Mouse (Mus musculus): ENCODE results near the gene Ubqln5.

Gene Ubqln5

DNA sequence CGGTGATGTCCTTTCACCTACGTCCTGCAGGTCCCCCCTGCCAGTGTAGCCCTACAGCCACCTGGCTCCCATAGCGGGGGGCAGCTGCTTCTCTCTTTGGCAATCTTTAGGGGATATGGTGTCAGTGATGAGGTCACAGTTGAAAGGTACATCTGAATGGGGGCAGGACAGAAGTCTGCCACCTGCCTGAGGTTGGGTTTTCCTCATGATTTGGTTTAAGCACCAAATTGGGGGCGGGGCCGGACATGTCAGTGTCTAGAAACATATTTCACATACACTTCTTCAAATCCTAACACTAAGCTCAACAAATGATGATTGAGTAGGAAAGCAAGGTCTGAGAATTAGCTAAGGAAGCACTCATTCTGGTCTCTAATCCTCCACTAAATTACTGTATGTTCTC is at the start of gene Ubqln5:
TSS of gene Ubqln5 (minus strand) at position 101 of the 400 bp plus-strand sequence.
- no peak for DNase-seq (ENCODE audit: extremely low read depth, low read depth, low spot score)

DNA sequence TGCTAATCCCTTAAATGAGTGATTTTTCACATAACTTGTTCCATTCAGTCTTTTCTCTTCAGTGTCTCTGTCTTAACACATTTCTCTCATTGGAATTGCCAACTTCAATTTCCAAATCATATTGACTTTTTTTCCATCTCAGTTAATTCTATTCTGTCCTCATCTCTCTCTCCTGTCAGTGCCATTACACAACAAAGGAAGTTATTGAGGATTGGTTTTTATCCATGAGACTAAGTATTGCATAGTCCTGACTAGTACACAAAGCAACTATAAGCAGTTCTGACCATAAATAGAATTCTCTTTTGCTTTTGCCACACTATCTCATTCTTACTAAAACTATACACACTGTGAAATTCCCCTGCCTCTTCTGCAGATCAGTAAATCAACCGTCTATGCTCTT is 49.4 kb upstream of the Ubqln5 start:
- DNase-seq (ENCODE audit: extremely low read depth, low read depth, low spot score): no peak

DNA sequence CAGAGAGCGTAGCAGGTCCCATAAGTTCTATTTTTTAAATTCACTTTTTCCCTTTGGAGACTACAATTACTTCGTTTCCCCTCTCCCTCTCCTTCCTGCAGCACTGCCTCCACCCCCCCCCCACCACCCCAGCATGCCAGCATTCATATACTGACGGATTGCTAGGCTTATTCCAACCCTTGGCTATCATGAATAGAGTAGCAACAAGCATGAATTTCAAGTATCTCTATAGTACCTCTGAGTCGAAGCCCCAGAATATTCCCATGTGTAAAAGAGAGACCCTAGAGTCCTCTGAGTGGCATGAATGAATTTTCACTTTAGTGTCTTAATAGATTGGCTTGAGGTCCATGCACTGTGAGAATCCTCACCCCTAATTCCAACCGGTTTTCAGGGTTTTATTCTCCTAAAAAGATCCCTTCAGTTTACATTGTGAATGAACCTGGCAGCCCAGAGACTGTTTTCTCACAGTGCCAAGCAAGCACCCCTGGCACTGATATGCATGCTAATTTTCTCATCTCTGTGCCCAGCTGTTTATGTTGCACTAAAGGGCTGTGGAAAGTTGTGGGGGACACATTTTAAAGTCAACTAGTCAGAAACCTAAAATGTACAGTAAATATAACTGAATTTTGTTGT is 48.9 kb upstream of the Ubqln5 start:
- DNase-seq (ENCODE audit: extremely low read depth, low read depth, low spot score): no peak

DNA sequence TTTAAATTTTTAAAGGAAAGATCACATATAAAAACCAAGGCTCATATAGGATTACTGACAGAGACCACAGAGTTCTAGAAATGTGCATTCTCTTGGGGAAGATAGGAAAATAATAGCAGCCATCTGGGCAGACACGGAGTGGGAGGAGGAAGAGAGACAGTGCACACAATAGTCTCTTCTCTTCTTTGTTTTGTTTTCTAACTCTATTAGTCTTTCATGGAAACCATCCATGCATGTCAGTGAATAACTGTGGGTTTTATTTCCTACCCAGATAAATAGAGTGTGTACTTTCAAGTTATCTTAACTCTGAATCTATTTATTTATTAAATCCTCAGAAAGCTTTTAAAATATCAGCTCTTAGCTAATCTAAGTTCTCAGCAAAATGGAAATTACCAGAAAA is 45.5 kb upstream of the Ubqln5 start:
- no peak for DNase-seq (ENCODE audit: extremely low read depth, low read depth, low spot score)

DNA sequence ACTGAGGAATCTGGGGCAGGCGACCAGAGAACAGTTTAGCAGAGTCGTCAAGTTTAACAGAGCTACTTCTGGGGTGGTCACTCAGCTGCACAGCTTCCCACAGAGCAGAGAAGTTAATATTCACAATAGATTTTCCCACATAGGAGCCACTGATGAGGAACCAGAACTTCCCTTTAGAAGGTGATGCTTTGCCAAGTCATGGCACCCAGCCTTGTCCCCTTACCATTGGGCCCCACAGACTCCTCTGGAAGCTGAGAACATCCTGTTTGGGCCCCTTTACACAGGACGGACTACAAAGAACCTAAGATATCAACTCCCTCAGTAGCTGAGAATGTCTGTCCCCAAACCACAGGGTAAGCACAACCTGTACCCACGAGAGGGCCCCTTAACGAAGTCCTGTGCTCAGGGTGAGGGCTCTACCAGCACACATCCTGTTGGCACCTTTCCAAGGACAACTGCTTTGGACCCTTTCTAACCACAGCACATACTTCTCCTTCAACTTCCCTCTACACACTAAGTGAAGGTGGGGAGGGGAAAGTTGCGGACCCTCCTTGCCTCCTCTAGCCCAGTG is 40.1 kb upstream of the Ubqln5 start:
- DNase-seq (ENCODE audit: extremely low read depth, low read depth, low spot score): no peak

DNA sequence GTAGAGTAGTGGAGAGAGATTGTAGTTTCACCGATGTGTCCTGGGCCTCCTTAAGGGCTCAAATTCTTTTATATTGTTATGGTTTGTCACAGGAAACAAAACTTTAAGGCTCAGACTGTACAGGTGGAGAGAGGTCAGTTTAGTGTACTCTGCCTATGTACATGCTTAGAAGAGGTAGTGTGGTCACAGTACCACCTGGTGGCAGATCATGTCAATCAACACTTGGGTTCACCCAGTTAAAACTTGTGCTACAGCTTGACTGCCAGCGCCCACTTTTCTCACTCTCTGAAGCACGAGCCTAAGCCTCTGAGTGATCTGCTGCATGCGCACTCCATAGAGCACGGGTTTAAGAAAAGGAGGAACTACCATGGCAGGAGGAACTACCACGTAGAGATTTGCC is 37.5 kb upstream of the Ubqln5 start:
- DNase-seq (ENCODE audit: extremely low read depth, low read depth, low spot score): no peak

DNA sequence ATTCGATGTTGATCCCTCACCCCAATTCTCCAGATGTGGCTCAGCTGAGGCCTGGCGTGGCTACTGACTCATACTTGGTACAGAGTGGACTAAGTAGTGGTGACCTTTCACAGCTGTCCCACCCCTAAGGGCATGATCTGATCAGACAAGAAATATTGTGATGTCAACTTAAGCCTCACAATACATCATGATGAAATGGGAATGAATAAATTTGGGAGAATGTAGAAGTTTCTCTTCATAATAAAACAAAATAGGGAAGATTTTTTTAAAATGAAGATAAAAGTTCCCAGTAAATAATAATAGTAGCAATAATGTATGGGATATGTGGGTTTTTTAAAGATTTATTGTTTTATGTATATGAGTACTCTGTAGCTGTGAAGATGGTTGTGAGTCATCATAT is 20.8 kb upstream of the Ubqln5 start, which contains the start of gene Ubqlnl:
TSS of gene Ubqlnl (minus strand) at position 101 of the 400 bp plus-strand sequence.
- DNase-seq (ENCODE audit: extremely low read depth, low read depth, low spot score): no peak

DNA sequence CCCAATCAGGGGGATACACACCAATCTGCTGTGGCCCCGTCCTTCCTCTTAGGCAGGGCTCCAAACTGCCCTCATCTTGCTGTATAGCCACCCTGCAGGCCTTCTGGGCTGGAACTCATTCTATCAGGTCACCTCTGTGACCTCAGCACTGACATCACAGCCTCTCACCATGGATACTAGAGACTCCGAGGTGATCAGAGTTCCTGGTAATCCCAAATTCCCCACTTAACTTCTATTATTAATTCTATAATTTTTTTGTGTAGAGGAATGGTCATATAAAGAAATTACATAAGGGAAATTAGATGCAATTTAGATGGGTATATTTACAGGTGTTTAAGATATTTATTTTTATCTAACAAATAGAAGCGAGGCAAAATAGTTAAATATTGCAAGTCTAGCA is 13.6 kb upstream of the Ubqln5 start, which contains the start of gene Ubqln3:
TSS of gene Ubqln3 (minus strand) at position 101 of the 400 bp plus-strand sequence.
- DNase-seq (ENCODE audit: extremely low read depth, low read depth, low spot score): no peak

DNA sequence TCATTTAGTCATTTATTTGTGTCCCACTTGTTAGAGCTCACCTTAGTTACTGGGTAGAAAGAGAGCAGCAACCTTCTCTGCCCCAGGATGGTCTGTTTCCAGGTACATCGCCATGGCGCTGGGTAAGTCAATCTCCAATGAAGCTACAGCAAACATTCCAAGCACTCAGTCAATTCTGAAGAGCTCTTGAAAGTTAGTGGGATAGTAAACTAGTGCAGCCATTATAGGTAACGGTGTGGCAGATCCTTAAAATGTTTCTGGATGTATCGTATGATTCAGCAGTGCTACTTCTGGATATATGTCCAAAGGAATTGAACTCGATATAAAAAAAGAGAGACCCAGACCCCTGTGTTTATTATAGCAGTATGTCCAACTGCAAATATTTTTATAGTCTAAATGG is 7.7 kb upstream of the Ubqln5 start, which contains the start of gene Olfr643:
TSS of gene Olfr643 (minus strand) at position 101 of the 400 bp plus-strand sequence.
- no peak for DNase-seq (ENCODE audit: extremely low read depth, low read depth, low spot score)

DNA sequence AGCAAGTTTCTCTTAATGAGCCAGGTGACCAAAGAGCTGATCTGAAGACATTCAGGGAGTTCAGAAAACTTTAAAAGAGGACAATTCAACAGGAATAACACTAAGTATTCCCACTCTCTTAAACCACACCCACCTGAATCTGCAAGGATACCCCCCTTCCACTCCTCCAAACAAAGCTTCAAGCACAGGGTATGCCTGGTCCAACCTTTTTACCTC is 25.0 kb downstream of the Ubqln5 start, which contains the start of gene Olfr646:
TSS of gene Olfr646 (plus strand) at position 117 of the 216 bp plus-strand sequence.
- no peak for DNase-seq (ENCODE audit: extremely low read depth, low read depth, low spot score)

DNA sequence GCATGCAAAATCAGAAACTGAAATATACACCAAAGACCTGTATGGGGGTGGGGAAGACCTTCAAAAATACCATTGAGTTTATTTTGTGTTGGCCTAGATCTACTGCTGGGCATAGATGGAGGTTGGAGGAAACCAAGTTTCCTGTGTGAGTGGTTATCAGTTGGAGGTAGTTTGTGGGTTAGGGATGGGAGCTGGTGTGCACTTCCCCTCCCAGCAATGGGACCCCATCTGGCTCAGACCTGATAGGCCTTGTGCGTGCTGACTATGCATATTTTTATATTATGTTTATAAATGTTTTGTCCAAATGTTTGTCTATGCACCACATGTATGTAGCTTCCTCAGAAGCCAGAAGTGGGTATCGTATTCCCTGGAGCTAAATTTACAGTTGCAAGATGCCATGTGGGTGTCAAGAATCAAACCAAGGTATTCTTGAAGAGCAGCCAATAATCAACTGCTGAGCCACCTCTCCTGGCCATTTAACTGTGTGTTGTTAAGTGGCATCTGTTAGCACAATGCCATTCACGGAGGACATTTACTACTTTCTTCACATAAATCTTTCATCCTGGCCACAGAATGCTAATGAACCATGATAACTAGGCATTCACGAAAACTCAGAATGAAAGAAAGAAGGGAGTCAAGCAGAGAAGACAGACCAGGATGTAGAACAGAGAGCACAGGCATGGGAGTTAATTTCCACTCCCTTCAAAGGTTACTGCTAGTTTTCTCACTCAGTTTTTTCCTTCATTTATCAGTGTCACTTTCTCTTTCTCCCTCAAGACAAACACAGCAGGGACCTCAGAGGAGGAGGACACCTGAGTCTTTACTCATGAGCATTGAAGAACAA is 25.5 kb downstream of the Ubqln5 start:
- DNase-seq (ENCODE audit: extremely low read depth, low read depth, low spot score): no peak

DNA sequence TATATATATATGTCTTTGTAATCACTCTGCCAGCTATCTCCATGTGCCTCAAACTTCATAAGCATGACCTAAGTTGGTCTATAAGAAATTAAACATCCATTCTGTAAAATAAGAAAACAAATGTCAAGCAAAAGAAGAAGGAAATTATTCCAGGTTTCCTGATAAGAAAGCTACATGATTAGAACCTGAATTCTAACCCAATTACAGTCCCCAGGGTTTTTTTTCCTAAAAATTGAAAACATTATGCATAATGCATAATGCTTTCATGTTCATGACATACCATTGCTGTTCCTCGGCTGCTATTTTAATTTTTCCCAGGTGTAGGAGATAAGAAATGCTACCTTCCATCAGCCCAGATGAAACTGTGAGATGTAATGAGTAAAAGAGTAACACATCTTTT is 44.3 kb downstream of the Ubqln5 start, which contains the start of gene Olfr645:
TSS of gene Olfr645 (minus strand) at position 101 of the 400 bp plus-strand sequence.
- no peak for DNase-seq (ENCODE audit: extremely low read depth, low read depth, low spot score)

Data from fat pad, adult 2 months (tissue).